Mouse (Mus musculus) C2C12 (cell line): ENCODE results near the gene Hspbap1. TPM values are rescaled to one million over a fixed set of nuclear protein-coding genes. Genes with fewer than 3 reads are reported as not detected.

Source experiments
- H3K27me3 ChIP-seq: one replicate; pipeline ENCODE4 v1.6.1; 2011; ENCODE audit not compliant: control insufficient read depth, insufficient read depth, insufficient read length
- H3K36me3 ChIP-seq: one replicate; pipeline ENCODE4 v1.6.1; 2011; ENCODE audit not compliant: control insufficient read depth, insufficient read depth
- H3K4me3 ChIP-seq: one replicate; pipeline ENCODE4 v1.5.1; 2011; ENCODE audit warnings: mild to moderate bottlenecking, control low read depth; ENCODE audit not compliant: poor library complexity, insufficient read depth, severe bottlenecking
- H3K79me2 ChIP-seq: one replicate; pipeline ENCODE4 v1.6.1; 2011; ENCODE audit not compliant: control insufficient read depth, insufficient read depth
- H3K79me3 ChIP-seq: one replicate; pipeline ENCODE4 v1.6.1; 2011; ENCODE audit warnings: low read depth, control low read depth
- H3ac ChIP-seq: one replicate; pipeline ENCODE3; 2011; ENCODE audit warnings: low read depth; ENCODE audit not compliant: control insufficient read depth, insufficient read length
- CEBPB ChIP-seq: IDR thresholded peaks from one replicate; pipeline ENCODE4 v1.6.1; 2011; ENCODE audit warnings: low read depth, mild to moderate bottlenecking, control low read depth, moderate library complexity
- CTCF ChIP-seq: IDR thresholded peaks from one replicate; pipeline ENCODE4 v1.5.1; 2011; ENCODE audit not compliant: control insufficient read depth, insufficient read depth, insufficient read length
- FOSL1 ChIP-seq: IDR thresholded peaks from one replicate; pipeline ENCODE4 v1.8.0; 2011; ENCODE audit warnings: mild to moderate bottlenecking, low read length; ENCODE audit not compliant: poor library complexity, insufficient read depth, severe bottlenecking
- MAX ChIP-seq: IDR thresholded peaks from one replicate; pipeline ENCODE4 v1.6.1; 2011; ENCODE audit warnings: mild to moderate bottlenecking, control low read depth
- MYOD1 ChIP-seq: IDR thresholded peaks from one replicate; pipeline ENCODE4 v1.6.1; 2011; ENCODE audit warnings: low read depth; ENCODE audit not compliant: control insufficient read depth, insufficient read length
- MYOG ChIP-seq: IDR thresholded peaks from one replicate; pipeline ENCODE4 v1.6.1; 2011; ENCODE audit not compliant: control insufficient read depth, insufficient read length; ENCODE audit errors: extremely low read depth
- USF1 ChIP-seq: IDR thresholded peaks from one replicate; pipeline ENCODE4 v1.6.1; 2011; ENCODE audit warnings: low read depth, mild to moderate bottlenecking, control low read depth, moderate library complexity
- polyA plus RNA-seq: library from polyadenylated mRNA; unstranded; fragments of >200 nt; fragmentation: generic; extraction: Trizol; gene quantifications from one replicate; pipeline ENCODE4 v1.2.1, GENCODE M21; 2012; ENCODE audit warnings: missing spikeins

Hspbap1 gene
- polyA plus RNA-seq, 1 experiment = 10.6 TPM

GRCm38 (mm10) chr16:35775835-35776234 lies 5.7 kb downstream of the Hspbap1 start:
- Histone ChIP-seq H3K27me3 (no peaks in the 10 kb centered on the region), H3K4me3 (no peak overlapping the region), H3K36me3 (no peaks in the 10 kb centered on the region), H3K79me3 (peaks cover 29% of the 10 kb centered on the region), H3K79me2 (peaks cover 43% of the 10 kb centered on the region), H3ac (no peak overlapping the region)
- TF ChIP-seq CTCF = no peak
- TF ChIP-seq USF1 = no peak
- no peak for TF ChIP-seq MYOD1
- no peak for TF ChIP-seq MAX
- TF ChIP-seq MYOG = no peak
- no peak for TF ChIP-seq CEBPB
- no peak for TF ChIP-seq FOSL1

- H3K27me3 ChIP-seq = no peaks in the 10 kb centered on the region
- H3ac ChIP-seq = no peak overlapping the region
- peaks cover 33% of the 10 kb centered on the region for H3K79me3 ChIP-seq
- TF ChIP-seq CEBPB (no peak), MYOD1 (no peak), MYOG (no peak), FOSL1 (no peak), USF1 (no peak), MAX (no peak), CTCF (no peak)
- H3K36me3 ChIP-seq = no peaks in the 10 kb centered on the region
- H3K79me2 ChIP-seq = peaks cover 37% of the 10 kb centered on the region
- H3K4me3 ChIP-seq = no peak overlapping the region
These were observed 6.6 kb downstream of the Hspbap1 start for GRCm38 (mm10) chr16:35776737-35777136.

GRCm38 (mm10) chr16:35777768-35778167 lies 7.6 kb downstream of the Hspbap1 start:
- Histone ChIP-seq H3K27me3 (no peaks in the 10 kb centered on the region), H3K79me3 (peaks cover 28% of the 10 kb centered on the region), H3K79me2 (peaks cover 37% of the 10 kb centered on the region), H3K4me3 (no peak overlapping the region), H3K36me3 (no peaks in the 10 kb centered on the region), H3ac (no peak overlapping the region)
- no peak for TF ChIP-seq CEBPB
- TF ChIP-seq MYOG = no peak
- no peak for TF ChIP-seq CTCF
- no peak for TF ChIP-seq MAX
- TF ChIP-seq MYOD1 = no peak
- TF ChIP-seq FOSL1 = no peak
- TF ChIP-seq USF1 = no peak

GRCm38 (mm10) chr16:35779681-35780080 lies 9.5 kb downstream of the Hspbap1 start:
- no peaks in the 10 kb centered on the region for H3K36me3 ChIP-seq
- H3K27me3 ChIP-seq = no peaks in the 10 kb centered on the region
- TF ChIP-seq MAX (no peak), MYOG (no peak), CEBPB (no peak), USF1 (no peak), MYOD1 (no peak), FOSL1 (no peak), CTCF (no peak)
- H3K4me3 ChIP-seq = no peak overlapping the region
- H3ac ChIP-seq = no peak overlapping the region
- peaks cover 47% of the 10 kb centered on the region for H3K79me2 ChIP-seq
- H3K79me3 ChIP-seq = peaks cover 19% of the 10 kb centered on the region

GRCm38 (mm10) chr16:35781096-35781495 lies 10.9 kb downstream of the Hspbap1 start:
- TF ChIP-seq USF1 (no peak), CTCF (no peak), FOSL1 (no peak), CEBPB (no peak), MAX (no peak)
- Histone ChIP-seq H3K79me3 (peaks cover 15% of the 10 kb centered on the region), H3ac (no peak overlapping the region), H3K79me2 (peaks cover 41% of the 10 kb centered on the region), H3K4me3 (no peak overlapping the region), H3K36me3 (no peaks in the 10 kb centered on the region), H3K27me3 (no peaks in the 10 kb centered on the region)

- H3K36me3 ChIP-seq = no peaks in the 10 kb centered on the region
These were observed 11.5 kb downstream of the Hspbap1 start for GRCm38 (mm10) chr16:35781651-35782050.

More at GRCm38 (mm10) chr16:35781651-35782050, 11.5 kb downstream of the Hspbap1 start:
- peaks cover 41% of the 10 kb centered on the region for H3K79me2 ChIP-seq
- peaks cover 14% of the 10 kb centered on the region for H3K79me3 ChIP-seq
- no peak for TF ChIP-seq FOSL1
- no peak for TF ChIP-seq MAX
- no peak for TF ChIP-seq USF1
- TF ChIP-seq MYOD1 = no peak
- no peak for TF ChIP-seq CEBPB
- TF ChIP-seq MYOG = no peak
- TF ChIP-seq CTCF = no peak
- H3K27me3 ChIP-seq = no peaks in the 10 kb centered on the region
- H3K4me3 ChIP-seq = no peak overlapping the region
- H3ac ChIP-seq = no peak overlapping the region
